Mouse (Mus musculus) limb, embryonic 12.5 days (tissue): ENCODE measurements around the gene Akt1s1. TPM values are rescaled to one million over a fixed set of nuclear protein-coding genes. Genes with fewer than 3 reads are reported as not detected.
A peak's percentile ranks its signal among the peaks of the same experiment; 100 is the strongest.

Source experiments
- ATAC-seq: fragments of 200-750 bp; cut with Nextera tagmentation; 2 replicates; pipeline ENCODE4 v1.8.0; 2017; ENCODE audit warnings: low read depth, moderate TSS enrichment; ENCODE audit not compliant: insufficient number of reproducible peaks, insufficient read depth, low FRiP score, low TSS enrichment
- H3K27ac ChIP-seq: fragments of 300-500 bp; sonication (generic); 2 replicates; pipeline ENCODE4 v1.5.1; 2016; ENCODE audit warnings: mild to moderate bottlenecking, moderate library complexity
- H3K27me3 ChIP-seq: fragments of 300-500 bp; sonication (generic); 2 replicates; pipeline ENCODE4 v1.6.1; 2016; ENCODE audit warnings: mild to moderate bottlenecking, moderate library complexity
- H3K36me3 ChIP-seq: fragments of 300-500 bp; sonication (generic); 2 replicates; pipeline ENCODE4 v1.6.1; 2016; ENCODE audit warnings: mild to moderate bottlenecking, moderate library complexity
- H3K4me1 ChIP-seq: fragments of 300-500 bp; sonication (generic); replicated peaks from 2 replicates; pipeline ENCODE4 v1.6.1; 2016
- H3K4me2 ChIP-seq: fragments of 300-500 bp; sonication (generic); 2 replicates; pipeline ENCODE4 v1.6.1; 2016; ENCODE audit warnings: mild to moderate bottlenecking, moderate library complexity
- H3K4me3 ChIP-seq: fragments of 300-500 bp; sonication (generic); replicated peaks from 2 replicates; pipeline ENCODE4 v1.5.1; 2016; ENCODE audit warnings: mild to moderate bottlenecking
- H3K9ac ChIP-seq: fragments of 300-500 bp; sonication (generic); replicated peaks from 2 replicates; pipeline ENCODE4 v1.6.1; 2016; ENCODE audit warnings: mild to moderate bottlenecking, moderate library complexity
- H3K9me3 ChIP-seq: fragments of 300-500 bp; sonication (generic); 2 replicates; pipeline ENCODE4 v1.6.1; 2016; ENCODE audit warnings: mild to moderate bottlenecking, moderate library complexity
- WGBS: fragments of 180-500 bp; shearing (Covaris S2); methylation state at CpG from one replicate; pipeline ENCODE4 v1.1.7; 2016; 5-methylcytosine and 5-hydroxymethylcytosine counted together
- microRNA counts: library from miRNA; unstranded; fragments of <30 nt; microRNA quantifications from one replicate; lab custom pipeline; 2017
- microRNA-seq: library from miRNA; unstranded; fragments of <30 nt; microRNA quantifications from one replicate; pipeline ENCODE4, GENCODE M21; 2017
- polyA plus RNA-seq: library from polyadenylated mRNA; unstranded; fragments of >200 nt; fragmentation: Nextera tagmentation; extraction: Ambion mirVana; gene quantifications from 2 replicates; pipeline ENCODE4 v1.2.1, GENCODE M21; 2016

Gene Akt1s1
- polyA plus RNA-seq, 1 experiment from 2014 or later = 110 TPM

DNA sequence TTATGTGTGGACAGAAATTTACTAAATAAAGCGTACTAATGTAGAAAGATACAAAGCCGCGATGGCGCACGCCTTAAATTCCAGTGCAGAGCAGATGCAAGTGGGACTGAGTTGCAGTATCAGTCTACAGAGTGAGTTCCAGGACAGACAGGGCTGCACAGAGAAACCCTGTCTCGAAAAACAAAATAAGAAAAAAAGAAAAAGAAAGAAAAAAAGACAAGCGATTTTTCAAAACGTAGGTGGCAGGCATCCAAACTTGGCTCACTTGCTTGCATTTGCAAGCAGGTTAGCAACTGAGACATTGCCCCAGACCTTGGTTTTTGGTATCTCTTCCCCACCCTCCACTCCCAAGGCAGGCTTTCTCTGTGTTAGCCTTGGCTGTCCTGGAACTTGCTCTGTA is 44.4 kb downstream of the Akt1s1 start:
- H3K27me3 ChIP-seq = no peaks in the 10 kb centered on the region
- no peak overlapping the region for H3K9ac ChIP-seq
- peak overlapping the region; percentile 92 for H3K27ac ChIP-seq
- H3K4me1 ChIP-seq = peaks cover 38% of the 10 kb centered on the region
- no peaks in the 10 kb centered on the region for H3K9me3 ChIP-seq
- ATAC-seq = no peak
- 34% methylated on average over 8 of the region's 8 CpGs for WGBS
- peak overlapping the region; percentile 23; the same call in 1 of the 2 replicates for H3K4me3 ChIP-seq
- H3K36me3 ChIP-seq = peaks cover 23% of the 10 kb centered on the region
- H3K4me2 ChIP-seq = peak overlapping the region; percentile 85

DNA sequence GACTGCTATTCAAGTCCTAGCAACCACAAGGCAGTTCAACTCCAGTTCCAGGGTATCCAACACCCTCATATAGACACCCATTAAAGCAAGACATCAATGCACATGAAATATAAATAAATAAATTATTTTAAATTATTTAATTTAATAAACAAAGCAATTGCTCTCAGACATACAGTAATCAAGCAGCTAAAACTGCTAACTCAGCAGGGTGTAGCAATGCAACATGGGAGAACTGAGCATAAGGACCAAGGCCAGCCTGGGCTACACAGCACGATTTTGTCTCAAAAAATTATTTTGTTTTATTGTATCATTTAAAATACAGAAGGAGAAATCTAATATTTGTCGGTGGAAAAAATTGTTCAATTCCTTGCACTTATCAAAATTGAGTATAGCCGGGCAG is 45.4 kb downstream of the Akt1s1 start:
- peaks cover 20% of the 10 kb centered on the region for H3K36me3 ChIP-seq
- no peaks in the 10 kb centered on the region for H3K27me3 ChIP-seq
- H3K9me3 ChIP-seq = no peaks in the 10 kb centered on the region
- no peak overlapping the region for H3K4me2 ChIP-seq
- no peak for ATAC-seq
- H3K4me3 ChIP-seq = no peak overlapping the region
- H3K9ac ChIP-seq = no peak overlapping the region
- no peak overlapping the region for H3K27ac ChIP-seq
- peaks cover 44% of the 10 kb centered on the region for H3K4me1 ChIP-seq
- WGBS = 84% methylated on average over 3 of the region's 3 CpGs

DNA sequence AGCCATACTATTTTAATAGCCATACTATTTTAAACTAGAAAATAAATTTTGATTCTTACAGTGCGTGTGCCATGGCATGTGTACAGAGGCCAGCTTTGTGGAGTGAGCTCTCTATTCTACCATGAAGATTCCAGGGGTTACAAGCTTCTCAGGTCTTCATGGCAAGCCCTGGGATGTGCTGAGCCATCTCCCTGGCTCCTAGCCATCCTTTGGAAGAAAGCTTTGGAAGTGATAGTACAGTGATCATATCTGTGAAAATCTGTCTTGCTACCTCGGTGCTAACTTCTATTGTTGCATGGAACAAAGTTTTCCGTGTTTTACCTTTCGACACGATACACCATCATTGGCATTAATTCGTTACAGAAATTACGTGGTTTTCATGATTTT is 46.4 kb downstream of the Akt1s1 start:
- H3K27ac ChIP-seq = peak overlapping the region; percentile 90
- no peak overlapping the region for H3K9ac ChIP-seq
- peaks cover 27% of the 10 kb centered on the region for H3K36me3 ChIP-seq
- peaks cover 44% of the 10 kb centered on the region for H3K4me1 ChIP-seq
- no peak for ATAC-seq
- peak overlapping the region; percentile 75 for H3K4me2 ChIP-seq
- H3K27me3 ChIP-seq = no peaks in the 10 kb centered on the region
- 67% methylated on average over 7 of the region's 7 CpGs for WGBS
- H3K9me3 ChIP-seq = no peaks in the 10 kb centered on the region
- peak overlapping the region; percentile 62 for H3K4me3 ChIP-seq

DNA sequence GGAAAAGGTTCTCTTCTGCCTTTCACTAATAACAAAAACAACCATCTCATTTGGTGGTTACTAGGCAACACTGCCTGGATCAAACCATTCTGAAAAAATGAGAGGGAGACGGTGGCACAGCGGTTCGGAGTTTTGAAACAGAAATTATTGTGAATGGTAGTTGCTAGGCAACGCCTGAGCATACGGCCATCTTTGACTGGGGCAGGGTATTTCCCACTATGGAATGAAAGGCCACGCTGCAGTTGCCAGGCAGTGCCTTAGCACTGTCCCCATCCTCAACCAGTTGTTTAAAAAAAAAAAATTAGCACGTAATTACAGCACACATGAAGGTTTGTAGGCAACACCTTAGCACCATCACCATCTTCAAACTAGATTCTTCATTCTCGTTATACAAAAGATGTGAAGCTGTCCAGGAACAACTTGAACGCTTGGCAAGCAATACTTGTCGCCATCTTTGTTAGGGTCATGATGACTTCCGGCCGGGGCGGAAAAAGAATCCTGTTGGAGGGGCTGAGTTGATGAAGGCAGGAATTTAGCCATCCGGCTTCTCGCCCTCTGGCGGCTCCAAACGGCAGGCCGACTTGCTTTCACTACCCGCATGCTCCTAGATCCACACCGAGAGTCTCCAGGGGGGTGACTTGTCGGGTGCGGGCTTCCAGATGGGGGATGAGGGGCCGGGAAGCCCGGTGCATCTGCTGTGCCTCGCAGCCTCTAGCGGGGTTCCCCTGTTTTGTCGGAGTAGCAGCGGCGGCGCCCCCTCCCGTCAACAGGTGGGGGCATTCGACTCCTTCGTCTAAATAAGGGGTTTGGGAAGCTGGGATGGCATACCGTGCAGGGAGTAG is 47.0 kb downstream of the Akt1s1 start, which contains the start of gene Fuz:
Gene Fuz (plus strand): TSS at position 487 of the 842 bp plus-strand sequence.
- Histone ChIP-seq H3K4me3 (peak within 1 kb of the TSS; percentile 62), H3K4me1 (peaks cover 42% of the 10 kb centered on the region), H3K4me2 (peak within 1 kb of the TSS; percentile 75), H3K27ac (peak within 1 kb of the TSS; percentile 90), H3K9me3 (no peaks in the 10 kb centered on the region), H3K36me3 (peaks cover 27% of the 10 kb centered on the region), H3K9ac (peak within 1 kb of the TSS; percentile 72), H3K27me3 (no peaks in the 10 kb centered on the region)
- WGBS = 1% methylated on average over 34 of the region's 34 CpGs
- peak; percentile 35 for ATAC-seq

DNA sequence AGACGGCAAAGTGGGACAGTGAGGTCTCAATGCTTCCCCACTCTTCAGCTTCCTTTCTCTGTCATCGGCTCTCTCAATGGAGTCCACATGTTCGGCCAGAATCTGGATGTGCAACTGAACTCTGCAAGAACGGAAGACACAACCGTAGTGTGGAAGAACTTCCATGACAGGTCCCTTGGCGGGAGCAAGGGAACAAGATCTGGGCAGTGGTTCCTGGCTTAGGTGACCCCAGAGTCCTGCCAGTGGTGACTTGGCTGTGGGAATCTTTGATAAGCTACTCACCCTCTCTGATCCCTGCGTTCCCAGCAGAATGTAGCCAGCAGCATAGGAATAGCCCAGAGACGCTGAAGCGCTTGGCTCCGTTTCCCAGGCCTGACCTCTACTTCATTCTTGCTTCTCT is 47.7 kb downstream of the Akt1s1 start:
- no peaks in the 10 kb centered on the region for H3K9me3 ChIP-seq
- peak overlapping the region; percentile 90 for H3K27ac ChIP-seq
- H3K27me3 ChIP-seq = no peaks in the 10 kb centered on the region
- peak overlapping the region; percentile 72 for H3K9ac ChIP-seq
- peaks cover 27% of the 10 kb centered on the region for H3K36me3 ChIP-seq
- no peak for ATAC-seq
- H3K4me1 ChIP-seq = peaks cover 42% of the 10 kb centered on the region
- peak overlapping the region; percentile 75 for H3K4me2 ChIP-seq
- WGBS = 38% methylated on average over 10 of the region's 10 CpGs
- peak overlapping the region; percentile 62 for H3K4me3 ChIP-seq

DNA sequence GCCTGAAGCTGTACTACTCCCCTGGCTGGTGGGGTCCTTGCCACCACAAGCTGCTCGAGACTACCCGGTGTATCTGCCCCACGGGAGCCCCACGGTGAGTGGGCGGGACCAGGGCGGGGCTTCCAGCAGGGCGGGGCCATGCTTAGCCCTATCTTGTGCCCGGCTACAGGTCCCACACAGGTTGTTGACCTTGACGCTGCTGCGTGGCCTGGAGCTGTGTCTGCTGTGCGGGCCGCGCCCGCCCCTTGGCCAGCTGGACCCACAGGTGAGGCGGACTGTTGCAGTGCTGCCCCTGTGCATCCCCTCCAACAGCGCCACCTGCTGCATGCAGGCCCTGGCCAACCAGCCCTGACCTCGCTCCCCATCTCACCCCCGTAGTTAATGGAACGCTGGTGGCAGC is 49.8 kb downstream of the Akt1s1 start:
- Histone ChIP-seq H3K27me3 (no peaks in the 10 kb centered on the region), H3K4me1 (peaks cover 41% of the 10 kb centered on the region), H3K4me3 (no peak overlapping the region), H3K27ac (no peak overlapping the region), H3K36me3 (peaks cover 47% of the 10 kb centered on the region), H3K4me2 (no peak overlapping the region), H3K9ac (0 out of 2 replicates have a peak overlapping the region, but pooled peaks have one; percentile 31), H3K9me3 (no peaks in the 10 kb centered on the region)
- ATAC-seq = no peak
- 40% methylated on average over 19 of the region's 19 CpGs for WGBS

DNA sequence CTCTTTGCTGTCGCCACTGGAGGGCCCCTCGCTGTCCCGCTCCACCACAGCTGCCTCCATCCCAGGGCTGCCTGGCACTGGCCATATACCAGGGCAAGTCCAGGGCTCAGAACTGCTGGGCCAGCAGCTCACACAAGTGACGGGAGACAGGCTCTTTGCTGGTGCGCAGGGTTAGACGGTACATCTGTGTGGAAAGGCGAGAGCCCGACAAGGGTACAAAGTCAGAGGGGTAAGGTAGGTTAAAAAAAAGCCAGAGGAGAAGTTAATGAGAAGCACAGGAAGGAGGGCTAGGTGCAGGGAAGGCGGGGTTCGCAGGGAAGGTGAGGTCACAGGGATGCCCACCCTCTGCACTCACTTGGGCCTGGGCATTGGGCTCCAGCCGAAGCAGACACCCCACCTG is 51.8 kb downstream of the Akt1s1 start:
- Histone ChIP-seq H3K27me3 (no peaks in the 10 kb centered on the region), H3K36me3 (peaks cover 67% of the 10 kb centered on the region), H3K4me2 (no peak overlapping the region), H3K9ac (no peak overlapping the region), H3K27ac (no peak overlapping the region), H3K9me3 (no peaks in the 10 kb centered on the region), H3K4me1 (peaks cover 36% of the 10 kb centered on the region), H3K4me3 (no peak overlapping the region)
- no peak for ATAC-seq
- WGBS = 91% methylated on average over 11 of the region's 11 CpGs

DNA sequence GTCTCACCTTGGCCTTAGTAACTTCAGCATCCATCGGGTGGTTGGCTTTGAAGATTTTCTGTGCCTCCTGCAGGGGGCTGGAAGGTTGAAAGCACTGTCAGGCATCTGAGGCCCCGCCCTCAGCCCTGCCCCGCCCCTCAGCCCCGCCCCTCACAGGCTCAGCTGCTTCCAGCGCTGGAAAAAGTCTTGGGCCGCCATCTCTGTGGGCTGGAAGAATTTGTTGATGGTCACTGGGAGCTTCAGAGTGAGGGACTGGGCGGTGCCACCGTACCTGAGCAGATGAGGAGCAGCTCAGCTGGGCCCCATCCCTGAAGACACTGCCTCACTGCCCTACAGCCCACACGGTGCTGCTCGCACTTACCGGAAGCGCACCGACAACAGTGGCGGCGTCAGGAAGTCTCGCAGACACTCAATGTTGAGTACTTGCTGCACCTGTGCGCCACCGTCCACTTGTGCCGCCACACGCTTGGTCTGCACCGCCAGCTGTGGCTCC is 52.5 kb downstream of the Akt1s1 start:
- H3K36me3 ChIP-seq = peaks cover 73% of the 10 kb centered on the region
- 17% methylated on average over 21 of the region's 21 CpGs for WGBS

More for the DNA sequence above, 52.5 kb downstream of the Akt1s1 start:
- Histone ChIP-seq H3K9ac (peak overlapping the region; percentile 23; the same call in 1 of the 2 replicates), H3K27ac (peak overlapping the region; percentile 78), H3K4me3 (peak overlapping the region; percentile 27), H3K9me3 (no peaks in the 10 kb centered on the region), H3K27me3 (no peaks in the 10 kb centered on the region), H3K4me2 (peak overlapping the region; percentile 53), H3K4me1 (peaks cover 36% of the 10 kb centered on the region)
- ATAC-seq = no peak

MicroRNAs encoded within 50 kb of the gene (microRNA counts, 519-probe panel; counts per million panel counts)
- microRNA mmu-miR-707 (lab: Ali Mortazavi, UCI) = not detected

Small RNA genes lying within 50 kb of the gene (microRNA-seq; reads per million reads assigned to microRNA genes)
- not detected for gene Mir707

Other genes with a start within 250 kb of the Akt1s1 start
- gene Myh14, start 178.1 kb upstream of the Akt1s1 start, polyA plus RNA-seq = 3.2 and 4.2 TPM in 2 replicates
- gene Izumo2, start 140.2 kb upstream of the Akt1s1 start, polyA plus RNA-seq = not detected in 2 replicates
- gene Vrk3, start 100.6 kb upstream of the Akt1s1 start, polyA plus RNA-seq = 36.2 and 36.8 TPM in 2 replicates
- 2.6 and 3.3 TPM in 2 replicates for gene Zfp473, start 97.9 kb upstream of the Akt1s1 start, polyA plus RNA-seq
- gene Nup62, start 32.9 kb upstream of the Akt1s1 start, polyA plus RNA-seq = 105 and 114 TPM in 2 replicates
- 1.5 and 2.5 TPM in 2 replicates for gene Il4i1, start 32.6 kb upstream of the Akt1s1 start, polyA plus RNA-seq
- 3.7 and 4.1 TPM in 2 replicates for gene Atf5, start 32.3 kb upstream of the Akt1s1 start, polyA plus RNA-seq
- 84.7 and 96.2 TPM in 2 replicates for gene Tbc1d17, start 88 bp downstream of the Akt1s1 start, polyA plus RNA-seq
- 35.5 and 37.3 TPM in 2 replicates for gene Pnkp, start 8.1 kb downstream of the Akt1s1 start, polyA plus RNA-seq
- gene Ptov1, start 20.8 kb downstream of the Akt1s1 start, polyA plus RNA-seq = 615 and 666 TPM in 2 replicates
- 116 and 127 TPM in 2 replicates for gene Med25, start 43.7 kb downstream of the Akt1s1 start, polyA plus RNA-seq
- 21.6 and 24.8 TPM in 2 replicates for gene Fuz, start 47.1 kb downstream of the Akt1s1 start, polyA plus RNA-seq
- 74.2 and 77.6 TPM in 2 replicates for gene Ap2a1, start 80.5 kb downstream of the Akt1s1 start, polyA plus RNA-seq
- 0.11 TPM in 1 of 2 replicates, not detected in the other for gene Tsks, start 94.2 kb downstream of the Akt1s1 start, polyA plus RNA-seq
- gene Cpt1c, start 125.9 kb downstream of the Akt1s1 start, polyA plus RNA-seq = 27.8 and 29.9 TPM in 2 replicates
- 704 and 706 TPM in 2 replicates for gene Prmt1, start 137.6 kb downstream of the Akt1s1 start, polyA plus RNA-seq
- gene Irf3, start 148.7 kb downstream of the Akt1s1 start, polyA plus RNA-seq = 90.9 and 97.2 TPM in 2 replicates
- 87.3 and 96.8 TPM in 2 replicates for gene Bcl2l12, start 149.7 kb downstream of the Akt1s1 start, polyA plus RNA-seq
- 42.1 and 46.9 TPM in 2 replicates for gene Scaf1, start 167.4 kb downstream of the Akt1s1 start, polyA plus RNA-seq
- 20.8 and 21.4 TPM in 2 replicates for gene Rras, start 169.0 kb downstream of the Akt1s1 start, polyA plus RNA-seq
- 15.0 and 16.2 TPM in 2 replicates for gene Prr12, start 203.9 kb downstream of the Akt1s1 start, polyA plus RNA-seq
- gene Nosip, start 213.4 kb downstream of the Akt1s1 start, polyA plus RNA-seq = 60.6 and 69.7 TPM in 2 replicates
- 21.2 and 21.7 TPM in 2 replicates for gene Prrg2, start 213.7 kb downstream of the Akt1s1 start, polyA plus RNA-seq
- 261 and 271 TPM in 2 replicates for gene Rcn3, start 243.2 kb downstream of the Akt1s1 start, polyA plus RNA-seq